Mouse (Mus musculus): Measurements from ENCODE around the gene Doc2a.

- TF ChIP-seq POLR2A (IDR thresholded peaks at IDR 0.05; ENCODE audit: insufficient read depth, low read depth, low read length) (no peak), CTCF (IDR thresholded peaks at IDR 0.05) (no peak), EP300 (IDR thresholded peaks at IDR 0.05; ENCODE audit: insufficient read depth, low read depth, low read length) (no peak)
Observed at GRCm38 (mm10) chr7:126801057-126801422, 46.2 kb upstream of the Doc2a start.
